Mouse (Mus musculus) bone marrow, adult 2 months (tissue): ENCODE measurements at regions not wholly inside any gene's neighbourhood (a gene's known extent, or its start where the extent isn't known, plus 50 kb on each side); places are given as distances from the start of the nearest gene placed in this dataset.

Source experiments
- CTCF ChIP-seq: fragments of 200-500 bp; IDR thresholded peaks from 2 replicates; pipeline ENCODE4 v1.5.1; 2011; ENCODE audit warnings: low read length, control low read depth; ENCODE audit not compliant: control insufficient read depth, insufficient read depth
- POLR2A ChIP-seq: fragments of 200-500 bp; IDR thresholded peaks from 2 replicates; pipeline ENCODE4 v1.6.1; 2011; ENCODE audit warnings: low read depth, mild to moderate bottlenecking, control low read depth, low read length, borderline replicate concordance; ENCODE audit not compliant: control insufficient read depth

DNA sequence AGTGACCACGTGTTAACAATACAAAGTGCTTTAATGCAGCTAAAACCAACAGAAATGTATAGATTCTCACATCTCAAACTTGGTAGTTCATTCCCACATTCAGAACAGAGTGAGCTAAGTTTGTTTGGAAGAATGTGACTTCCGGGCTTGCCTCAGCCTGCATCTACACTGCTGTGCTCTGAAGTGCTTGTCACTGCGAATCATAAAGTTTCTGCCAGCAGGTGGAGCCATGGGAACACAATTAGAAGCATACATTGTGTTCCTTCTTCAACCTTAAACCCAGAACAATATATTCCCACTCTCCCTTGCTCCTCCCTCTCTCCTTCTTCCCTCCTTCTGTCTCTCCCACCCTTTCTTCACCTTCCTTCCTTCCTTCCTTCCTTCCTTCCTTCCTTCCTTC, 128.5 kb upstream of the P3h2 start:
- TF ChIP-seq POLR2A = no peak
- peak; percentile 41 for TF ChIP-seq CTCF
